Mouse (Mus musculus) stomach, embryonic 14.5 days (tissue): Measurements from ENCODE around the gene Tmem174. TPM values are rescaled to one million over a fixed set of nuclear protein-coding genes. Genes with fewer than 3 reads are reported as not detected.

Experiments
- ATAC-seq: fragments of 200-750 bp; cut with Nextera tagmentation; 2 replicates; pipeline ENCODE4 v1.8.0; 2017; ENCODE audit warnings: low read depth, moderate TSS enrichment; ENCODE audit not compliant: insufficient number of reproducible peaks, insufficient read depth, low FRiP score
- H3K27ac ChIP-seq: fragments of 300-500 bp; sonication (generic); 2 replicates; pipeline ENCODE4 v1.5.1; 2014; ENCODE audit warnings: mild to moderate bottlenecking, low read length, moderate library complexity, mixed read lengths
- H3K27me3 ChIP-seq: fragments of 300-500 bp; sonication (generic); 2 replicates; pipeline ENCODE4 v1.6.1; 2014; ENCODE audit warnings: low read length, control low read depth, mixed read lengths; ENCODE audit not compliant: control insufficient read depth, insufficient read depth
- H3K36me3 ChIP-seq: fragments of 300-500 bp; sonication (generic); 2 replicates; pipeline ENCODE4 v1.6.1; 2014; ENCODE audit warnings: mild to moderate bottlenecking, control low read depth, low read length, moderate library complexity, mixed read lengths; ENCODE audit not compliant: control insufficient read depth, insufficient read depth
- H3K4me1 ChIP-seq: fragments of 300-500 bp; sonication (generic); 2 replicates; pipeline ENCODE4 v1.6.1; 2014; ENCODE audit warnings: low read length, control low read depth, mixed read lengths; ENCODE audit not compliant: control insufficient read depth, insufficient read depth
- H3K4me2 ChIP-seq: fragments of 300-500 bp; sonication (generic); replicated peaks from 2 replicates; pipeline ENCODE4 v1.6.1; 2014; ENCODE audit warnings: low read depth, low read length, control low read depth
- H3K4me3 ChIP-seq: fragments of 300-500 bp; sonication (generic); 2 replicates; pipeline ENCODE4 v1.5.1; 2014; ENCODE audit warnings: low read depth, low read length, control low read depth
- H3K9ac ChIP-seq: fragments of 300-500 bp; sonication (generic); replicated peaks from 2 replicates; pipeline ENCODE4 v1.6.1; 2014; ENCODE audit warnings: low read depth, mild to moderate bottlenecking, control low read depth, low read length, moderate library complexity, mixed read lengths
- H3K9me3 ChIP-seq: fragments of 300-500 bp; sonication (generic); 2 replicates; pipeline ENCODE4 v1.6.1; 2016; ENCODE audit warnings: low read depth, low read length, control low read depth; ENCODE audit not compliant: control insufficient read depth
- WGBS: fragments of 180-500 bp; shearing (Covaris S2); extraction: QIAGEN DNeasy Blood & Tissue Kit; methylation state at CpG from one replicate; pipeline ENCODE4 v1.1.7; 2014; 5-methylcytosine and 5-hydroxymethylcytosine counted together
- polyA plus RNA-seq: library from polyadenylated mRNA; unstranded; fragments of >200 nt; fragmentation: Nextera tagmentation; extraction: Ambion mirVana; gene quantifications from 2 replicates; pipeline ENCODE4 v1.2.1, GENCODE M21; 2014

Tmem174 gene
- polyA plus RNA-seq, 1 experiment from 2014 or later, result not detected

GRCm38 (mm10) chr13:98647775-98648568 lies 10.8 kb upstream of the Tmem174 start:
- no peak overlapping the region for H3K27ac ChIP-seq
- H3K4me2 ChIP-seq, result no peak overlapping the region
- H3K9me3 ChIP-seq, result no peaks in the 10 kb centered on the region
- WGBS, result 79% methylated on average over 22 of the region's 22 CpGs
- no peaks in the 10 kb centered on the region for H3K27me3 ChIP-seq
- no peak overlapping the region for H3K9ac ChIP-seq
- H3K36me3 ChIP-seq, result no peaks in the 10 kb centered on the region
- no peak for ATAC-seq
- H3K4me1 ChIP-seq, result peaks cover 15% of the 10 kb centered on the region
- H3K4me3 ChIP-seq, result no peak overlapping the region

- H3K4me2 ChIP-seq, result no peak overlapping the region
- no peaks in the 10 kb centered on the region for H3K27me3 ChIP-seq
- no peaks in the 10 kb centered on the region for H3K9me3 ChIP-seq
- WGBS, result 70% methylated on average over 5 of the region's 5 CpGs
- H3K4me1 ChIP-seq, result no peaks in the 10 kb centered on the region
- no peaks in the 10 kb centered on the region for H3K36me3 ChIP-seq
- no peak overlapping the region for H3K9ac ChIP-seq
- no peak overlapping the region for H3K27ac ChIP-seq
- no peak overlapping the region for H3K4me3 ChIP-seq
- no peak for ATAC-seq
Measured at GRCm38 (mm10) chr13:98638507-98639166, 1.4 kb upstream of the Tmem174 start.

- 55% methylated on average over 18 of the region's 18 CpGs for WGBS
- no peaks in the 10 kb centered on the region for H3K9me3 ChIP-seq
- no peaks in the 10 kb centered on the region for H3K4me1 ChIP-seq
- no peak overlapping the region for H3K4me3 ChIP-seq
- no peak overlapping the region for H3K27ac ChIP-seq
- no peak overlapping the region for H3K9ac ChIP-seq
- no peaks in the 10 kb centered on the region for H3K27me3 ChIP-seq
- ATAC-seq, result no peak
- H3K36me3 ChIP-seq, result no peaks in the 10 kb centered on the region
- no peak overlapping the region for H3K4me2 ChIP-seq
Measured at GRCm38 (mm10) chr13:98636571-98636970, 639 bp downstream of the Tmem174 start.

- Histone ChIP-seq H3K4me1 (no peaks in the 10 kb centered on the region), H3K4me3 (no peak overlapping the region), H3K27ac (no peak overlapping the region), H3K9ac (no peak overlapping the region), H3K27me3 (no peaks in the 10 kb centered on the region), H3K9me3 (no peaks in the 10 kb centered on the region), H3K36me3 (no peaks in the 10 kb centered on the region), H3K4me2 (no peak overlapping the region)
- ATAC-seq, result no peak; the same call in 1 of the 2 replicates
- 53% methylated on average over 6 of the region's 6 CpGs for WGBS
Measured at GRCm38 (mm10) chr13:98633641-98634484, 3.3 kb downstream of the Tmem174 start.

GRCm38 (mm10) chr13:98632306-98632942 lies 4.8 kb downstream of the Tmem174 start:
- Histone ChIP-seq H3K9me3 (no peaks in the 10 kb centered on the region), H3K9ac (no peak overlapping the region), H3K4me3 (no peak overlapping the region), H3K4me1 (no peaks in the 10 kb centered on the region), H3K27me3 (no peaks in the 10 kb centered on the region), H3K4me2 (no peak overlapping the region), H3K27ac (no peak overlapping the region), H3K36me3 (no peaks in the 10 kb centered on the region)
- ATAC-seq, result 0 out of 2 replicates have a peak, but pooled peaks have one; percentile 29
- WGBS, result 84% methylated on average over 9 of the region's 9 CpGs

GRCm38 (mm10) chr13:98631105-98631838 lies 5.9 kb downstream of the Tmem174 start:
- Histone ChIP-seq H3K4me3 (no peak overlapping the region), H3K9ac (no peak overlapping the region), H3K4me1 (no peaks in the 10 kb centered on the region), H3K27ac (no peak overlapping the region), H3K9me3 (no peaks in the 10 kb centered on the region), H3K36me3 (no peaks in the 10 kb centered on the region), H3K4me2 (no peak overlapping the region), H3K27me3 (no peaks in the 10 kb centered on the region)
- ATAC-seq, result no peak; the same call in 1 of the 2 replicates
- WGBS, result 44% methylated on average over 20 of the region's 20 CpGs

DNA sequence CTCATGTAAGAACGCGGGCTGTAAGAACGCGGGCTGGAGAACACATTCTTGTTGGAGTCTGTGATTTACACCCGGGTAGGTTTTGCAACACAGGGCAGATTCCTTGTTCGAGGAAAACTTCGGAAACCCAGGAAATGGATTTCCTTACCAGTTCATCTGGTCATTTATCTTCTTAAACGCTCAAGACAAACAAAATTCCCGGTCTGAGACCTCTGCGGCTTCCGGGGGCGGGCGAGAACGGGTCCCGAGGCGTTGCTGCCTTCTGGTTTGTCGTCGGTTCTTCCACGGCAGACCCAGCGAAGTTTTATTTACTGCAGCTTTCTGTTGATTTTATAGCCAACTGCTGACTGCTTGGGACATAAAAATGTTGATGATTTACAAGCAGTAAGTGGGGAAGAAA lies 10.5 kb downstream of the Tmem174 start:
- Histone ChIP-seq H3K4me3 (no peak overlapping the region), H3K27me3 (no peaks in the 10 kb centered on the region), H3K27ac (no peak overlapping the region), H3K36me3 (no peaks in the 10 kb centered on the region), H3K4me2 (0 out of 2 replicates have a peak overlapping the region, but pooled peaks have one; percentile 10), H3K4me1 (no peaks in the 10 kb centered on the region), H3K9ac (no peak overlapping the region), H3K9me3 (no peaks in the 10 kb centered on the region)
- WGBS, result 29% methylated on average over 20 of the region's 20 CpGs
- no peak for ATAC-seq
